Mouse (Mus musculus) gastrocnemius, postnatal 10 days (tissue): ENCODE results near the gene Capn12. TPM values are rescaled to one million over a fixed set of nuclear protein-coding genes. Genes with fewer than 3 reads are reported as not detected.

Experiments
- DNase-seq: peaks from one replicate; pipeline ENCODE4 v3.0.0; 2021; ENCODE audit warnings: mixed read lengths
- total RNA-seq, 2 experiments: library from RNA; stranded (reverse); gene quantifications; 2 replicates each; pipeline ENCODE4 v1.2.3; 2021

Gene Capn12
- total RNA-seq, 2 experiments from 2014 or later, result 0.23 to 0.27 TPM

- no peak for DNase-seq
These were observed 40.0 kb downstream of the Capn12 start for GRCm38 (mm10) chr7:28921178-28921577.

- no peak for DNase-seq
These were observed 40.7 kb downstream of the Capn12 start for GRCm38 (mm10) chr7:28921722-28922465.

- DNase-seq, result no peak
These were observed 41.4 kb downstream of the Capn12 start for GRCm38 (mm10) chr7:28922606-28923005.

GRCm38 (mm10) chr7:28923865-28924291, 42.7 kb downstream of the Capn12 start:
- DNase-seq, result no peak

GRCm38 (mm10) chr7:28924802-28925201, 43.6 kb downstream of the Capn12 start:
- no peak for DNase-seq

- DNase-seq, result peak; percentile 68
These were observed 44.1 kb downstream of the Capn12 start for GRCm38 (mm10) chr7:28925317-28925716.

- DNase-seq, result no peak
These were observed 45.0 kb downstream of the Capn12 start for GRCm38 (mm10) chr7:28926172-28926571.

GRCm38 (mm10) chr7:28929381-28929780, 48.2 kb downstream of the Capn12 start:
- no peak for DNase-seq

- no peak for DNase-seq
These were observed 49.3 kb downstream of the Capn12 start for GRCm38 (mm10) chr7:28930320-28931031.

GRCm38 (mm10) chr7:28931032-28931694, 49.9 kb downstream of the Capn12 start:
- no peak for DNase-seq

- DNase-seq, result no peak
These were observed 50.4 kb downstream of the Capn12 start for GRCm38 (mm10) chr7:28931695-28932039.

GRCm38 (mm10) chr7:28932421-28933041, 51.3 kb downstream of the Capn12 start:
- peak; percentile 39 for DNase-seq

GRCm38 (mm10) chr7:28933825-28934224, 52.6 kb downstream of the Capn12 start:
- no peak for DNase-seq

GRCm38 (mm10) chr7:28936787-28937186, 55.6 kb downstream of the Capn12 start:
- no peak for DNase-seq

- no peak for DNase-seq
These were observed 57.4 kb downstream of the Capn12 start for GRCm38 (mm10) chr7:28938654-28939053.

- no peak for DNase-seq
These were observed 58.4 kb downstream of the Capn12 start for GRCm38 (mm10) chr7:28939418-28940183.

GRCm38 (mm10) chr7:28941129-28941528, 59.9 kb downstream of the Capn12 start:
- no peak for DNase-seq

GRCm38 (mm10) chr7:28941542-28941941, 60.3 kb downstream of the Capn12 start:
- no peak for DNase-seq
